Mouse (Mus musculus) kidney, postnatal 0 days (tissue): Measurements from ENCODE around the gene Megf8. TPM values are rescaled to one million over a fixed set of nuclear protein-coding genes. Genes with fewer than 3 reads are reported as not detected.

Source experiments
- ATAC-seq: fragments of 200-750 bp; cut with Nextera tagmentation; replicated peaks from 2 replicates; pipeline ENCODE4 v1.8.0; 2017; ENCODE audit warnings: low read depth, moderate number of reproducible peaks, moderate TSS enrichment, moderate library complexity; ENCODE audit not compliant: low FRiP score
- DNase-seq: peaks from one replicate; pipeline ENCODE4 v3.0.0-alpha.2; 2016; ENCODE audit warnings: low spot score
- H3K27ac ChIP-seq: fragments of 300-500 bp; sonication (generic); 2 replicates; pipeline ENCODE4 v1.5.1; 2014; ENCODE audit warnings: mild to moderate bottlenecking
- H3K27me3 ChIP-seq: fragments of 300-500 bp; sonication (generic); 2 replicates; pipeline ENCODE4 v1.6.1; 2014; ENCODE audit warnings: low read length, mixed read lengths; ENCODE audit not compliant: insufficient read depth
- H3K36me3 ChIP-seq: fragments of 300-500 bp; sonication (generic); 2 replicates; pipeline ENCODE4 v1.6.1; 2014; ENCODE audit warnings: low read length, mixed read lengths; ENCODE audit not compliant: insufficient read depth
- H3K4me1 ChIP-seq: fragments of 300-500 bp; sonication (generic); replicated peaks from 2 replicates; pipeline ENCODE4 v1.6.1; 2014; ENCODE audit warnings: antibody characterized with exemption, low read length, mixed read lengths; ENCODE audit not compliant: insufficient read depth
- H3K4me2 ChIP-seq: fragments of 300-500 bp; sonication (generic); 2 replicates; pipeline ENCODE4 v1.6.1; 2014; ENCODE audit warnings: mild to moderate bottlenecking, low read length, moderate library complexity, mixed read lengths
- H3K4me3 ChIP-seq: fragments of 300-500 bp; sonication (generic); replicated peaks from 2 replicates; pipeline ENCODE4 v1.5.1; 2014; ENCODE audit warnings: low read depth, low read length
- H3K9ac ChIP-seq: fragments of 300-500 bp; sonication (generic); 2 replicates; pipeline ENCODE4 v1.6.1; 2014; ENCODE audit warnings: low read depth, low read length
- H3K9me3 ChIP-seq: fragments of 300-500 bp; sonication (generic); replicated peaks from 2 replicates; pipeline ENCODE4 v1.6.1; 2016; ENCODE audit warnings: low read length, inconsistent platforms, mixed read lengths
- CTCF ChIP-seq: IDR thresholded peaks from 2 replicates; pipeline ENCODE4 v1.5.1; 2016; ENCODE audit warnings: antibody characterized with exemption, low read depth, mild to moderate bottlenecking, moderate library complexity
- WGBS: fragments of 180-500 bp; shearing (Covaris S2); extraction: QIAGEN DNeasy Blood & Tissue Kit; methylation state at CpG from one replicate; pipeline ENCODE4 v1.1.7; 2014; 5-methylcytosine and 5-hydroxymethylcytosine counted together
- polyA plus RNA-seq: library from polyadenylated mRNA; unstranded; fragments of >200 nt; fragmentation: Nextera tagmentation; extraction: Ambion mirVana; gene quantifications from 2 replicates; pipeline ENCODE4 v1.2.1, GENCODE M21; 2015

The Megf8 gene
- polyA plus RNA-seq, 1 experiment from 2014 or later, result 8.1 TPM

GRCm38 (mm10) chr7:25303685-25304006, 13.3 kb upstream of the Megf8 start:
- H3K4me1 ChIP-seq, result 0 out of 2 replicates have a peak, but pooled peaks cover 5% of the 10 kb centered on the region
- no peak overlapping the region for H3K4me2 ChIP-seq
- H3K27me3 ChIP-seq, result peaks cover 4% of the 10 kb centered on the region; the same call in 1 of the 2 replicates
- no peak for TF ChIP-seq CTCF
- no peak overlapping the region for H3K9ac ChIP-seq
- H3K9me3 ChIP-seq, result no peaks in the 10 kb centered on the region
- no peak overlapping the region for H3K4me3 ChIP-seq
- no peak for ATAC-seq
- no peaks in the 10 kb centered on the region for H3K36me3 ChIP-seq
- 63% methylated on average over 3 of the region's 3 CpGs for WGBS
- no peak overlapping the region for H3K27ac ChIP-seq
- no peak for DNase-seq

- no peak for DNase-seq
- no peak for TF ChIP-seq CTCF
- H3K9me3 ChIP-seq, result no peaks in the 10 kb centered on the region
- H3K4me2 ChIP-seq, result peak overlapping the region; percentile 88
- 0 out of 2 replicates have a peak, but pooled peaks cover 5% of the 10 kb centered on the region for H3K4me1 ChIP-seq
- WGBS, result 0% methylated on average over 2 of the region's 2 CpGs
- peak overlapping the region; percentile 42 for H3K4me3 ChIP-seq
- H3K36me3 ChIP-seq, result no peaks in the 10 kb centered on the region
- no peak overlapping the region for H3K27ac ChIP-seq
- ATAC-seq, result no peak
- no peak overlapping the region for H3K9ac ChIP-seq
- peaks cover 4% of the 10 kb centered on the region; the same call in 1 of the 2 replicates for H3K27me3 ChIP-seq
Observed at GRCm38 (mm10) chr7:25305481-25305880, 11.5 kb upstream of the Megf8 start.

GRCm38 (mm10) chr7:25305956-25306613, 10.9 kb upstream of the Megf8 start, which contains the start of gene Tmem145:
Gene Tmem145, plus strand, starts transcription at chr7:25306106.
- Histone ChIP-seq H3K27me3 (peaks cover 4% of the 10 kb centered on the region; the same call in 1 of the 2 replicates), H3K9ac (no peak within 1 kb of the TSS), H3K4me1 (0 out of 2 replicates have a peak, but pooled peaks cover 5% of the 10 kb centered on the region), H3K27ac (no peak within 1 kb of the TSS), H3K4me2 (peak within 1 kb of the TSS; percentile 88), H3K9me3 (no peaks in the 10 kb centered on the region), H3K4me3 (peak within 1 kb of the TSS; percentile 42), H3K36me3 (no peaks in the 10 kb centered on the region)
- ATAC-seq (peak; percentile 78), DNase-seq (peak; percentile 82)
- no peak for TF ChIP-seq CTCF
- WGBS, result under 1% methylated on average over 44 of the region's 47 CpGs

GRCm38 (mm10) chr7:25306614-25306996, 10.4 kb upstream of the Megf8 start:
- 38% methylated on average over 2 of the region's 2 CpGs for WGBS
- no peak overlapping the region for H3K27ac ChIP-seq

GRCm38 (mm10) chr7:25308702-25309318, 8.2 kb upstream of the Megf8 start:
- Histone ChIP-seq H3K9me3 (no peaks in the 10 kb centered on the region), H3K9ac (no peak overlapping the region), H3K36me3 (no peaks in the 10 kb centered on the region), H3K4me2 (no peak overlapping the region), H3K4me1 (0 out of 2 replicates have a peak, but pooled peaks cover 5% of the 10 kb centered on the region), H3K27ac (no peak overlapping the region), H3K27me3 (peaks cover 11% of the 10 kb centered on the region), H3K4me3 (no peak overlapping the region)
- 51% methylated on average over 17 of the region's 17 CpGs for WGBS
- no peak for ATAC-seq
- no peak for DNase-seq
- TF ChIP-seq CTCF, result no peak

More at GRCm38 (mm10) chr7:25306614-25306996, 10.4 kb upstream of the Megf8 start:
- ATAC-seq, result no peak
- no peak overlapping the region for H3K4me2 ChIP-seq
- no peak overlapping the region for H3K4me3 ChIP-seq
- DNase-seq, result no peak
- 0 out of 2 replicates have a peak, but pooled peaks cover 5% of the 10 kb centered on the region for H3K4me1 ChIP-seq
- H3K9me3 ChIP-seq, result no peaks in the 10 kb centered on the region
- TF ChIP-seq CTCF, result no peak
- H3K27me3 ChIP-seq, result peaks cover 4% of the 10 kb centered on the region; the same call in 1 of the 2 replicates
- H3K36me3 ChIP-seq, result no peaks in the 10 kb centered on the region
- no peak overlapping the region for H3K9ac ChIP-seq

- H3K4me3 ChIP-seq, result no peak overlapping the region
- H3K9me3 ChIP-seq, result no peaks in the 10 kb centered on the region
- H3K27me3 ChIP-seq, result peaks cover 17% of the 10 kb centered on the region
- no peak overlapping the region for H3K9ac ChIP-seq
- DNase-seq (no peak), ATAC-seq (no peak)
- WGBS, result 84% methylated on average over 9 of the region's 9 CpGs
- no peak overlapping the region for H3K4me2 ChIP-seq
- H3K27ac ChIP-seq, result no peak overlapping the region
- H3K4me1 ChIP-seq, result 0 out of 2 replicates have a peak, but pooled peaks cover 5% of the 10 kb centered on the region
- TF ChIP-seq CTCF, result no peak
- no peaks in the 10 kb centered on the region for H3K36me3 ChIP-seq
Observed at GRCm38 (mm10) chr7:25309425-25309824, 7.5 kb upstream of the Megf8 start.
